Mouse (Mus musculus): ENCODE results near the gene Cib1.

Cib1 gene

GRCm38 (mm10) chr7:80232489-80233029 lies at the start of gene Cib1, which contains the start of gene Gdpgp1:
Gene Cib1 (minus strand): TSS chr7:80232813.
Gene Gdpgp1 (plus strand): TSS chr7:80232865.
- peak; percentile 97 to 98 for DNase-seq

- no peak for DNase-seq
Measured at GRCm38 (mm10) chr7:80281646-80282045, 49.0 kb upstream of the Cib1 start.

- no peak for DNase-seq
Measured at GRCm38 (mm10) chr7:80280998-80281397, 48.4 kb upstream of the Cib1 start.

- no peak for DNase-seq
Measured at GRCm38 (mm10) chr7:80280032-80280431, 47.4 kb upstream of the Cib1 start.

GRCm38 (mm10) chr7:80276374-80276773 lies 43.8 kb upstream of the Cib1 start:
- no peak for DNase-seq

GRCm38 (mm10) chr7:80273456-80273855 lies 40.8 kb upstream of the Cib1 start:
- DNase-seq, result no peak

- peak in 1 of 2 experiments; percentile 59 for DNase-seq
Measured at GRCm38 (mm10) chr7:80269751-80270255, 37.2 kb upstream of the Cib1 start.

- peak; percentile 96 for DNase-seq
Measured at GRCm38 (mm10) chr7:80268897-80269750, 36.5 kb upstream of the Cib1 start, which contains the start of gene Vps33b. Gene Vps33b (plus strand): TSS chr7:80269649.

GRCm38 (mm10) chr7:80267764-80268163 lies 35.2 kb upstream of the Cib1 start:
- DNase-seq, result no peak

GRCm38 (mm10) chr7:80264606-80265005 lies 32.0 kb upstream of the Cib1 start:
- no peak for DNase-seq

GRCm38 (mm10) chr7:80261372-80261990 lies 28.9 kb upstream of the Cib1 start:
- peak in 1 of 2 experiments; percentile 43 for DNase-seq

- DNase-seq, result peak; percentile 87 to 93
Measured at GRCm38 (mm10) chr7:80260625-80261371, 28.2 kb upstream of the Cib1 start, which contains the start of gene Ngrn. Gene Ngrn (plus strand): TSS chr7:80261215.

GRCm38 (mm10) chr7:80257706-80258105 lies 25.1 kb upstream of the Cib1 start:
- no peak for DNase-seq

GRCm38 (mm10) chr7:80255981-80256380 lies 23.4 kb upstream of the Cib1 start:
- no peak for DNase-seq

GRCm38 (mm10) chr7:80252886-80253285 lies 20.3 kb upstream of the Cib1 start:
- DNase-seq, result no peak

GRCm38 (mm10) chr7:80252437-80252836 lies 19.8 kb upstream of the Cib1 start:
- no peak for DNase-seq

GRCm38 (mm10) chr7:80246859-80247258 lies 14.2 kb upstream of the Cib1 start:
- no peak for DNase-seq

GRCm38 (mm10) chr7:80246148-80246721 lies 13.6 kb upstream of the Cib1 start, which contains the start of gene Ttll13:
Gene Ttll13 (plus strand): TSS chr7:80246376.
- DNase-seq, result peak; percentile 98

GRCm38 (mm10) chr7:80244851-80245250 lies 12.2 kb upstream of the Cib1 start:
- no peak for DNase-seq

- no peak for DNase-seq
Measured at GRCm38 (mm10) chr7:80241661-80242060, 9.0 kb upstream of the Cib1 start.

- DNase-seq, result no peak
Measured at GRCm38 (mm10) chr7:80238542-80238941, 5.9 kb upstream of the Cib1 start.

GRCm38 (mm10) chr7:80233799-80234198 lies 1.2 kb upstream of the Cib1 start:
- DNase-seq, result no peak
